Mouse (Mus musculus) brain, embryonic 14.5 days (tissue): ENCODE measurements around the gene Gm45713.

Source experiments
- CTCF ChIP-seq: fragments of 200-500 bp; IDR thresholded peaks from 2 replicates; pipeline ENCODE4 v1.5.1; 2012; ENCODE audit warnings: inconsistent platforms, mild to moderate bottlenecking, moderate library complexity, borderline replicate concordance; ENCODE audit not compliant: insufficient read depth, insufficient read length; ENCODE audit errors: extremely low read depth
- POLR2A ChIP-seq: fragments of 200-500 bp; IDR thresholded peaks from 2 replicates; pipeline ENCODE4 v1.6.1; 2012; ENCODE audit warnings: mild to moderate bottlenecking, inconsistent platforms, borderline replicate concordance; ENCODE audit not compliant: poor library complexity, insufficient read depth, insufficient read length, severe bottlenecking; ENCODE audit errors: extremely low read depth

DNA sequence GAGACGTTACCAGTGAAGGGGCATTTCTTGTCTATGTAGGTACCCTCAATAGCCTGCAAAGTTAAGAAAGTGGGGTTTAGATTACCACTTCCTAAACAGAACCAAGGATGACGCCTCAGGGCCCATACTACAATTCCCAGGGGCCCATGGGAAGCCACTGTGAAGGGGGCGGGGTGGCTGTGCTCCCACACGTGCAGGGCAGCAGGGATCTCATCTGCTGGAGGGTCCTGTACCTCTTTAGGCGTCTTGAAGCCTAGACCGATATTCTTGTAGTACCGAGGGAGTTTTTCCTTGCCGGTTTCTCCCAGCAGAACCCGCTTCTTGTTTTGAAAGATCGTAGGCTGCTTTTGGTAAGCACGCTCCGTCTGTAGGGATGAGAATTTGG lies 12.9 kb downstream of the Gm45713 start:
- no peak for TF ChIP-seq CTCF
- no peak for TF ChIP-seq POLR2A
